Mouse (Mus musculus) hindbrain, embryonic 15.5 days (tissue): ENCODE data around the gene Mms19. TPM values are rescaled to one million over a fixed set of nuclear protein-coding genes. Genes with fewer than 3 reads are reported as not detected.

Experiments
- ATAC-seq: fragments of 200-750 bp; cut with Nextera tagmentation; 2 replicates; pipeline ENCODE4 v1.8.0; 2017; ENCODE audit warnings: low read depth, moderate number of reproducible peaks, moderate TSS enrichment; ENCODE audit not compliant: low FRiP score
- H3K27ac ChIP-seq: fragments of 300-500 bp; sonication (generic); replicated peaks from 2 replicates; pipeline ENCODE4 v1.5.1; 2015; ENCODE audit warnings: mild to moderate bottlenecking, inconsistent platforms
- H3K27me3 ChIP-seq: fragments of 300-500 bp; sonication (generic); 2 replicates; pipeline ENCODE4 v1.6.1; 2015; ENCODE audit warnings: control low read depth, inconsistent platforms
- H3K36me3 ChIP-seq: fragments of 300-500 bp; sonication (generic); 2 replicates; pipeline ENCODE4 v1.6.1; 2015; ENCODE audit warnings: control low read depth, inconsistent platforms
- H3K4me1 ChIP-seq: fragments of 300-500 bp; sonication (generic); replicated peaks from 2 replicates; pipeline ENCODE4 v1.6.1; 2015; ENCODE audit warnings: control low read depth, inconsistent platforms
- H3K4me2 ChIP-seq: fragments of 300-500 bp; sonication (generic); 2 replicates; pipeline ENCODE4 v1.6.1; 2015; ENCODE audit warnings: moderate library complexity, mild to moderate bottlenecking, inconsistent platforms
- H3K4me3 ChIP-seq: fragments of 300-500 bp; sonication (generic); 2 replicates; pipeline ENCODE4 v1.5.1; 2015; ENCODE audit warnings: mild to moderate bottlenecking, inconsistent platforms
- H3K9ac ChIP-seq: fragments of 300-500 bp; sonication (generic); 2 replicates; pipeline ENCODE4 v1.6.1; 2015; ENCODE audit warnings: inconsistent platforms
- H3K9me3 ChIP-seq: fragments of 300-500 bp; sonication (generic); 2 replicates; pipeline ENCODE4 v1.6.1; 2016; ENCODE audit warnings: control low read depth, inconsistent platforms
- WGBS: fragments of 180-500 bp; shearing (Covaris S2); methylation state at CpG from one replicate; pipeline ENCODE4 v1.1.7; 2015; 5-methylcytosine and 5-hydroxymethylcytosine counted together
- polyA plus RNA-seq: library from polyadenylated mRNA; unstranded; fragments of >200 nt; fragmentation: Nextera tagmentation; extraction: Ambion mirVana; gene quantifications from 2 replicates; pipeline ENCODE4 v1.2.1, GENCODE M21; 2015

The Mms19 gene
- polyA plus RNA-seq, 1 experiment from 2014 or later = 33.4 TPM

GRCm38 (mm10) chr19:41994023-41994422 lies 13.1 kb upstream of the Mms19 start:
- 91% methylated on average over 7 of the region's 7 CpGs for WGBS

GRCm38 (mm10) chr19:41993484-41993883 lies 12.5 kb upstream of the Mms19 start:
- H3K4me2 ChIP-seq = no peak overlapping the region
- no peaks in the 10 kb centered on the region for H3K27me3 ChIP-seq
- H3K9me3 ChIP-seq = no peaks in the 10 kb centered on the region
- no peak overlapping the region for H3K4me3 ChIP-seq
- H3K36me3 ChIP-seq = no peaks in the 10 kb centered on the region
- WGBS = 75% methylated on average over 6 of the region's 6 CpGs
- H3K4me1 ChIP-seq = peaks cover 11% of the 10 kb centered on the region
- no peak for ATAC-seq
- H3K27ac ChIP-seq = no peak overlapping the region
- no peak overlapping the region for H3K9ac ChIP-seq

More at GRCm38 (mm10) chr19:41994023-41994422, 13.1 kb upstream of the Mms19 start:
- H3K9me3 ChIP-seq = no peaks in the 10 kb centered on the region
- peaks cover 11% of the 10 kb centered on the region for H3K4me1 ChIP-seq
- no peak overlapping the region for H3K4me2 ChIP-seq
- no peaks in the 10 kb centered on the region for H3K27me3 ChIP-seq
- no peak overlapping the region for H3K9ac ChIP-seq
- no peak overlapping the region for H3K4me3 ChIP-seq
- H3K36me3 ChIP-seq = no peaks in the 10 kb centered on the region
- ATAC-seq = no peak
- H3K27ac ChIP-seq = no peak overlapping the region

- ATAC-seq = no peak
- no peak overlapping the region for H3K9ac ChIP-seq
- 82% methylated on average over 2 of the region's 2 CpGs for WGBS
These were observed 12.0 kb upstream of the Mms19 start for GRCm38 (mm10) chr19:41992971-41993370.

GRCm38 (mm10) chr19:41991926-41992477 lies 11.0 kb upstream of the Mms19 start:
- peaks cover 11% of the 10 kb centered on the region for H3K4me1 ChIP-seq
- no peaks in the 10 kb centered on the region for H3K27me3 ChIP-seq
- H3K36me3 ChIP-seq = no peaks in the 10 kb centered on the region
- H3K4me2 ChIP-seq = no peak overlapping the region
- H3K9me3 ChIP-seq = no peaks in the 10 kb centered on the region
- ATAC-seq = no peak
- H3K4me3 ChIP-seq = no peak overlapping the region
- WGBS = 24% methylated on average over 6 of the region's 6 CpGs
- H3K9ac ChIP-seq = no peak overlapping the region
- peak overlapping the region; percentile 48 for H3K27ac ChIP-seq

More at GRCm38 (mm10) chr19:41992971-41993370, 12.0 kb upstream of the Mms19 start:
- Histone ChIP-seq H3K27me3 (no peaks in the 10 kb centered on the region), H3K4me1 (peaks cover 11% of the 10 kb centered on the region), H3K36me3 (no peaks in the 10 kb centered on the region), H3K27ac (no peak overlapping the region), H3K9me3 (no peaks in the 10 kb centered on the region), H3K4me3 (no peak overlapping the region), H3K4me2 (no peak overlapping the region)

GRCm38 (mm10) chr19:41989810-41990209 lies 8.9 kb upstream of the Mms19 start:
- no peaks in the 10 kb centered on the region for H3K36me3 ChIP-seq
- H3K4me3 ChIP-seq = no peak overlapping the region
- no peak overlapping the region for H3K9ac ChIP-seq
- H3K4me1 ChIP-seq = peaks cover 11% of the 10 kb centered on the region
- 90% methylated on average over 6 of the region's 6 CpGs for WGBS
- no peak overlapping the region for H3K4me2 ChIP-seq
- no peaks in the 10 kb centered on the region for H3K27me3 ChIP-seq
- no peak overlapping the region for H3K27ac ChIP-seq
- no peaks in the 10 kb centered on the region for H3K9me3 ChIP-seq
- ATAC-seq = no peak

GRCm38 (mm10) chr19:41987206-41987605 lies 6.2 kb upstream of the Mms19 start:
- Histone ChIP-seq H3K4me1 (peaks cover 16% of the 10 kb centered on the region), H3K9me3 (no peaks in the 10 kb centered on the region), H3K27ac (no peak overlapping the region), H3K36me3 (no peaks in the 10 kb centered on the region), H3K4me2 (no peak overlapping the region), H3K9ac (no peak overlapping the region), H3K27me3 (peaks cover 7% of the 10 kb centered on the region; the same call in 1 of the 2 replicates), H3K4me3 (no peak overlapping the region)
- WGBS = 94% methylated on average over 4 of the region's 4 CpGs
- ATAC-seq = no peak

- H3K4me3 ChIP-seq = no peak overlapping the region
- H3K4me2 ChIP-seq = no peak overlapping the region
- H3K4me1 ChIP-seq = peaks cover 8% of the 10 kb centered on the region
- no peaks in the 10 kb centered on the region for H3K36me3 ChIP-seq
- H3K9ac ChIP-seq = no peak overlapping the region
- H3K27me3 ChIP-seq = peaks cover 7% of the 10 kb centered on the region; the same call in 1 of the 2 replicates
- ATAC-seq = no peak
- WGBS = 91% methylated on average over 5 of the region's 5 CpGs
- no peaks in the 10 kb centered on the region for H3K9me3 ChIP-seq
- H3K27ac ChIP-seq = no peak overlapping the region
These were observed 5.0 kb upstream of the Mms19 start for GRCm38 (mm10) chr19:41985994-41986393.

- no peak for ATAC-seq
- peak overlapping the region; percentile 87; the same call in 1 of the 2 replicates for H3K27ac ChIP-seq
These were observed 1.8 kb upstream of the Mms19 start for GRCm38 (mm10) chr19:41982791-41983150.

GRCm38 (mm10) chr19:41981931-41982790 lies 1.2 kb upstream of the Mms19 start:
- peaks cover 7% of the 10 kb centered on the region; the same call in 1 of the 2 replicates for H3K27me3 ChIP-seq
- no peaks in the 10 kb centered on the region for H3K9me3 ChIP-seq
- H3K4me3 ChIP-seq = peak overlapping the region; percentile 82
- WGBS = under 1% methylated on average over 74 of the region's 74 CpGs
- H3K4me2 ChIP-seq = peak overlapping the region; percentile 96
- peak overlapping the region; percentile 87 for H3K27ac ChIP-seq
- ATAC-seq = no peak
- peaks cover 16% of the 10 kb centered on the region for H3K4me1 ChIP-seq
- no peaks in the 10 kb centered on the region for H3K36me3 ChIP-seq
- peak overlapping the region; percentile 75 for H3K9ac ChIP-seq

More at GRCm38 (mm10) chr19:41982791-41983150, 1.8 kb upstream of the Mms19 start:
- peak overlapping the region; percentile 96 for H3K4me2 ChIP-seq
- peak overlapping the region; percentile 82 for H3K4me3 ChIP-seq
- H3K27me3 ChIP-seq = peaks cover 7% of the 10 kb centered on the region; the same call in 1 of the 2 replicates
- no peaks in the 10 kb centered on the region for H3K36me3 ChIP-seq
- peak overlapping the region; percentile 75 for H3K9ac ChIP-seq
- peaks cover 16% of the 10 kb centered on the region for H3K4me1 ChIP-seq
- WGBS = 4% methylated on average over 4 of the region's 4 CpGs
- H3K9me3 ChIP-seq = no peaks in the 10 kb centered on the region

- ATAC-seq = no peak
- H3K27me3 ChIP-seq = peaks cover 7% of the 10 kb centered on the region; the same call in 1 of the 2 replicates
These were observed 604 bp upstream of the Mms19 start, which contains the start of gene Ubtd1 for GRCm38 (mm10) chr19:41981595-41981927. Gene Ubtd1, plus strand, starts transcription at chr19:41981763.

GRCm38 (mm10) chr19:41980422-41980818 lies 537 bp downstream of the Mms19 start:
- Histone ChIP-seq H3K4me1 (peaks cover 16% of the 10 kb centered on the region), H3K27me3 (peaks cover 7% of the 10 kb centered on the region; the same call in 1 of the 2 replicates), H3K9ac (peak overlapping the region; percentile 75), H3K9me3 (no peaks in the 10 kb centered on the region), H3K4me3 (peak overlapping the region; percentile 82), H3K4me2 (peak overlapping the region; percentile 62), H3K36me3 (no peaks in the 10 kb centered on the region), H3K27ac (peak overlapping the region; percentile 87)
- under 1% methylated on average over 16 of the region's 16 CpGs for WGBS
- ATAC-seq = peak; percentile 10

More at GRCm38 (mm10) chr19:41981595-41981927, 604 bp upstream of the Mms19 start, which contains the start of gene Ubtd1:
- Histone ChIP-seq H3K27ac (peak within 1 kb of the TSS; percentile 87), H3K4me2 (peak within 1 kb of the TSS; percentile 96), H3K4me1 (peaks cover 16% of the 10 kb centered on the region), H3K9ac (peak within 1 kb of the TSS; percentile 75), H3K36me3 (no peaks in the 10 kb centered on the region), H3K9me3 (no peaks in the 10 kb centered on the region), H3K4me3 (peak within 1 kb of the TSS; percentile 82)
- under 1% methylated on average over 33 of the region's 33 CpGs for WGBS
